Mouse (Mus musculus) R1 (cell line): ENCODE results near the gene Ncor1.
"Not testable (repeated sequence)": the region's sequence is repeated elsewhere in the genome, so short reads cannot be mapped to it uniquely, and the experiment has no call there.

Experiments
- DNase-seq: peaks from one replicate; pipeline ENCODE4 v3.0.0-alpha.2; 2018; ENCODE audit warnings: low read depth, low spot score

Ncor1 gene

DNA sequence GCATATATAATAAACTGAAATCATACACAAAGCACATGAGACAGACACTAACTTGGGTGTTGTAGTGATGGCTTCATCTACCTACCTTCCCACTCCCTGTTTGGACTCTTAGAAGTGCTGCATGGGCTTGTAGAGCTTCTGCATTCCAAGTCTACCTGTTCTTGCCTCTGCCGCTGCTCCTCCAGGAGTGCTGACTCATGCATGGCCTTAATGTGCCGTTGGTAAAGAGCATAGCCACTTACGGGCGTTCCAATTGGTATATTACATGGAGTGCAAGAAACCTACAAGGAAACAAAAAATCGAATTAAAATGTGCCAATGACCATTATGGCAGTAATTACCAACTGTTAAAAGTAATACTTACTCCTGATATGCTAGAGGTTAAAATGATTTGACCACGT lies 91.5 kb downstream of the Ncor1 start:
- peak; percentile 73 for DNase-seq

DNA sequence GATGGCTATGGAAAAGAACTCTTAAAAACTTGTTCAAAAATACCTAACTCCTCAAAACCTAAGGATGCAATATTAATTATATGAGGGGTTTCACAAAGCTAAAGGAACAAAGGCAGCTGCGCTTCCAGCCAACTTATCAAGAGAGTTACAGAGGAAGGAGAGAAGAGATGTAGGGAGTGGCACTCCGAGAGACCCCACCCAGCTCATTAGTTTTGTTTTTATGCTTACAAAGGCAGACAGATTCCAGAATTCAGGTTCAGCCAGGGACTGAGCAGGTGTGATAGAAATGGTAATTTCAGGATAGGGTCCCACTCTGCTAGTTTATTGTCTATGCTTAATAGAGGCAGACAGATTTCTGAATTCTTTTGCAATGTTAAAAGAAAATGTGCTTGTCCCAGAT lies 103.1 kb downstream of the Ncor1 start:
- DNase-seq: peak; percentile 74

DNA sequence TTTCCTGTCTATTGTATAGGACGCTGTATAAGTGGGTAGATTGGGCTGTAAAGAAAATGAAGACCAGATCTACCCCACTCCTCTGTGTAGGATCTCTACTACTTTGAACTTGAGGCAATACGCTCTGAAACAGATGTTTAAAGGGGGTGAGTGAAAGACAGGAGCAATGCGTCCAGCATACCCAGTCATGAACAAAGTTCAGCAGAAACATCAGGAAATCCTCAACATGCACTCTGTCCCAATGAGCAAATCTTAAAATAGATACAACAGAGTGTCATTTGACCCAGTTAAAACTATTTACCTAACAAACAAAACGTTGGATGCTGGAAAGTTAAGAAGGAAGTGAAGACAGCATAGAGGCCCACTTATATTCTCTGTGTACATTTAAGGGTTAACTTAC lies 106.4 kb downstream of the Ncor1 start:
- DNase-seq: no peak

DNA sequence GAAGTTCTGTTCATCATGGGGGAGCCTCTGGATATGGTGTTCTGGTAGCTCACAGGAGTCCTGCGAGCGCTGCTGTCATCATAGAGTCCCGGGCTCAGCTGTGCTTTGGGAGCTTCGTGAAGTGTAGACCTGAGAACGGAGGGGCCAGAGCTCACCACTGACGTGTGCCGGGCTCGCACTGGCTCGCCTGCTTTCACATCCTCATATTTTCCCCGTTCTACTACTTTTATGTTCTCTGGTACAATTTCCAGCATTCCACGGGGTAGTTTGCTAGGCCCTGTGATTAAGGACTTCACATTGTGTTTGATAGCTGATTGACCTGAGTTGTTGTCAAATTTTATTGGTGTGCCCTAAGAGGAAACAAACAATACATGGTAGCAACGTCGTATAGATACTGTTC lies 115.3 kb downstream of the Ncor1 start:
- no peak for DNase-seq

DNA sequence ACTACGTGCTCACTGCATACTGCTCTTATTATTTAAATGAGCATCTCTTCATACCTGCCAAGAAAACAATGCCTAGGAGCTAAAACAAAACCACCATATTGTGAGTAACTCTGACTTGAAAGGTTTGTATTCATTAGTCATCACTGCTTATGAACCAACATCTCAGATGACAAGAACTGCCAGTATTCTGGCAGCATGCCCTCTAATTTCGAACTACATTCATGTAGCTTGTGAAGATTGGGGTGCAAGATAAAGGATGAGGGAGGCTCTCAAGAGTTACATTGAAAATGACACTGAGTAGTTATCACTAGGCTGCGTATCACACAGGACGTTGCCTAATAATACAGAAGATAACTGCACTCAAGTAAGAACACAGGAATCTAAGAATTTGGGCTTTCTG lies 126.1 kb downstream of the Ncor1 start:
- no peak for DNase-seq

DNA sequence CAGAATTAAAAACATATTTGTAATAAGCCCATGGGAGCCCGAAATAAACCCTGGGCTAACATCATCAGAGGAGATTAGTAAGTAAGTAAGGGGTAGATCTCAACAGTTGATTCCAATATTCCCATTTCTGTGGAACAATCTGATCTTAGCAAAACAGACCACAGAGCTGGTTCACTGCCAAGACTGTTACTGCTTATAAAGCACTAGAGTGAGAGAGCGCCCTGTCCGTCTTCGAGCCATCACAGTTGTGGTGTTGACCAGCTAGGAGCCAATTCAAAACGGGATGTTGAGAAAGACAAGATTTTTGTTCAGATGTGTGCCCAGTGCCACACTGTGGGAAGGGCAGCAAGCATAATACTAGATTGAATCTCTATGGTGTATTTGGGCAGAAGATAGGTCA lies 127.2 kb downstream of the Ncor1 start:
- DNase-seq: no peak

DNA sequence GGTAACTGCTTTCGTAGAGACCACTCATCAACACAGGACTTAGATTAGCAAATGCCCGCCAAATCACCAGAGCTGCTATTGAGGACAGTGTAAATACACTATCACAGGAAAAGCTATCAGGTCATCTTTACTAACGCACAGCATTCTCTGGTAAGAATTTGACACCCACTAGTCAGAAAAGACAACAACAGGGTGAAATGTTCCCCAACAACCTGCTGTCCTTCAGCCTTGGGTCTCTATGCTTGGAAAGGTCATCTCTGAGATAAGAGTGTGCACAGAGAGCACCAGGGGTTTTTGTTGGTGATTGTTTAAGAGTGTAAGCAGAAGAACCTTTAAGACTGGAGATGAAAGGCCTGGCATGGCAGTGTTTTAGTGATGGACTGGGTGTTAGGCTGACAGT lies 134.7 kb downstream of the Ncor1 start:
- no peak for DNase-seq

DNA sequence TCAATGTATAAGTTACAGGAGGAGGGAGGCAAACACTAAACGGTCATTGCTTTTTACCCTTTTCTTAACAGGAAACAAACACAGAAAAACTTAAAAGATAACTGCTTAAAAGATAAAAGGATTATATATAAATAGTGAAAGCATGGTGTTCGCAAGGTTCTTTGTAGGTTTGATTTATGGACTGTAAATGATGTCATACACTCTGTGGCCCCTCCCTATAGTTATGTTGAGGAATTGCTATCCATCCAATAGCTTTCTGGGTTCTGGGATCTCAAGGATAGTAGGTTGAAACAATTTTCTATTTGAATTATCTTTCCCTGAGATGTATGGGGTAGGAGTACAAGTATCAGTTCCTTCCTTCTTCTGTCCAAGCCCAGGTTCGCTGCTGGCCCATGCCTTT lies 138.2 kb downstream of the Ncor1 start:
- DNase-seq: no peak

DNA sequence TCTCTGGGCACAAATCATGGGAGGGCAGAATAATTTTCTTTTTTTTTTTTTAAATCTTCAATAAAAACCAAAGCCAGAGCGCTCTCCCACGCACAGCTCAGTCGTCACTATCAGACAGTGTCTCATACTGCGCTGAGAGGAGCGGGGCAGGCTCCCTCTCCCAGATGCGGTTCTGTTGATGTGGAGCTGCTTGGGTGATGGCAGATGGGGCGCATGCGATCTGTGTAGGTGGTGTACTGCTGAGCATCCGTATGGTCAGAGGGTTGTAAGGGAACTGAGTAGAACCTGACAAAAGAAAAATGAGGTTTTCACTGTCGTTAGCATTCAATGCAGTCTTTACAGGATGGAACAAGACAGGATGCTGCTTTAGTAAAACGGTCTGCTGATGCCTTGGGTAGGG lies 140.6 kb downstream of the Ncor1 start:
- no peak for DNase-seq

DNA sequence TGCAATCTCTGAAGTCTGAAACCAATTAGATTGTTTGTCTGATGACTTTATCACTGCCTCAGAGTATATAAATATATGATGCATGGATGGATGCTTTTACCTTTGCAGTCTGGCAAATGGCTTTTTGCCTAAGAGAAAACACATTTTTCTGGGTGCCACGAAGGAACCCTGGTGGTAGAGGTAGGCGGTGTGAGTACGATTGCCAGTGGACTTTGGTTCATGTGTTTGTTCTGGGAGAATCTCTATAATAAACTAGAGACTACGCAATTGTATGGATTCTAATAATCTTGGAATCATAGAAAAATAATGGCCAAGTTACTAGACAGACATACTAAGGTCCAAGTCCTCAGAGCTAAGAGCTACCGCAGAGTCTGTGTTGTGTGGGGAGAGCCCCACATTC lies 143.4 kb downstream of the Ncor1 start:
- no peak for DNase-seq

DNA sequence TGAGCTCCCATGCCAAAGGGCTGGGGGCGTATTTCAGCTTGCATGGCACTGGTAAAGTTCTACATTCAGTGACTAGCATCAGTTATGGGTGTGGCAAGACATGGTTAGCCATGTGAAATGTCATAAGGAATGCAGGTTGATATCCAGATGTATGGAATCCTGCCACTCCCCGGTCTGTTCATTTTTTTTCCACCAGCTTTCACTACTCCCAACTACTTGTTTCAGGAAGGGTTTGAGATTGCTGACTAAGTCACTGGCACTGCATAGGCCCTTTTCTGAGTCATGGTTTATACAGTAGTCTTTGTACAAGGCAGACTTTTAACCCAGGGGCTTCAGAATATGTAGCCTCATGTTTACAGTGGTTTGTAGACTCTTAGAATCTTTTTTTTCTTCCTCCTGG lies 149.0 kb downstream of the Ncor1 start:
- DNase-seq: no peak

DNA sequence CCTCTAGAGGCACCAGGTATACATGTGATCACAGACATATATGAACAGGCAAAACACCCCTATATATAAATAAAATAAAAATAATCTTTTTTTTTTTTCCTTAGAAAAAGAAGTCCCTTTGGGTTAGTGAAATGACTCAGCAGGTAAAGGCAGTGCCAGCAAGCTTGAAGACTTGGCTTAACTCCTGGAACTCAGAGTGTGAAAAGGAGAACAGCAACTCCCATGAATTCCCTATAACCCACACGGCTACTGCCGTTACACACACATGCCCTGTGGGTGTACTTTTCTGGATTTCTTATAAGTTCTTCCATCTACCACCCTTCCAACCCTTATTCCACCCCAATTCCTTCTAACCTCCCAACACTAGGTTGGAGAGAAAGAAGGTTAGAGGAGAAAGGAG lies 152.5 kb downstream of the Ncor1 start:
- DNase-seq: no peak

DNA sequence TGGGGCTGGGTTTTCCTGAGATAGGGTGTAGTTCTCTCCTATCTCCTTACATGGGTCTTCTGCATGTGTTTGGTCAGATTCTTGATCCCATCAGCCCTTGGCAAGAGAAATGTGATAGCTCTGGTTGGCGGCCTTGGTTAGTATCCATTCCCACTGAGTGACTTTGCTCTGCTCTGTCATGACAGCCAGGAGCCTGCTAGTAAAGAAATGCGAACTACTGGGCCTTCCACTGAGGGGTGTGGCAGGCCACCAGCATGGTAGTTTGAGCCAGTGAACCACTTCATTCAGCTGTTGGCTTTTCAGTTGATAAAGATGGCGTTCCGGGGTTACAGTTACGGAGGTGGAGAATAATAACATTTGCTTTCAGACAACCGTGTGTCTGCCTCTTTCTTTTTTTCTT lies 159.5 kb downstream of the Ncor1 start:
- peak; percentile 28 for DNase-seq

DNA sequence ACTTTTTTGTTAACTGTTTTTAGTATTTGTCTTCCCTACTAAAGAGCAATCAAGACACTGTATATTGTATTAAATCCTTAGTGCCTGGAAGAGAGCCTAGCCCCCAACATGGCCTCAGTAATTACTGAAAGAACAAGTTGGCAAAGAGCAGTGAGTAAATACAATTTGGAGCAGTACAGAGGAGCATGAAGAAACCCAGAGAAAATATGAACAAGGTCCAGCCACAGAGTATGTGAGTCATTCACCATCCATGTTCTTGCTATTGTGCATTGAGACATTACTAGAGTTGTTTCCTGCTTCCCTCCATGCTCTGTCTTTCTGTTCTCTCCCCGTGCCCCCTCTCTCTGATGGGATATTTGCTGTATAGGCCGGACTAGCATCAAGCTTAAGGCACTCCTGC lies 164.2 kb downstream of the Ncor1 start:
- no peak for DNase-seq

DNA sequence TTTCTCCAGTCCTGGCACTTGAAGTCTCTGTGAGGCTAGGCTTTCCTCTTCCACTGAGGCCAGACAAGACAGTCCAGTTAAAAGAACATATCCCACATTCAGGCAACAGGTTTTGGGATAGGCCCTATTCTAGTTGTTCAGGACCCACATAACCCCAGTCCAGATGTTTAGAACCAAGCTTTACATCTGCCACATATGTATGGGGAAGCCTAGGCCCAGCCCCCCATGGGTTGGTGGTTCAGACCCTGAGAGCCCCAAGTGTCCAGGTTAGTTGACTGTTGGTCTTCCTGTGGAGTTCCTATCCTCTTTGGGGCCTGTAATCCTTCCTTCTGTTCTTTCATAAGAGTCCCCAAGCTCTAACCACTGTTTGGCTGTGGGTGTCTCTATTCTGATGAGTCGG lies 170.6 kb downstream of the Ncor1 start:
- DNase-seq: no peak

DNA sequence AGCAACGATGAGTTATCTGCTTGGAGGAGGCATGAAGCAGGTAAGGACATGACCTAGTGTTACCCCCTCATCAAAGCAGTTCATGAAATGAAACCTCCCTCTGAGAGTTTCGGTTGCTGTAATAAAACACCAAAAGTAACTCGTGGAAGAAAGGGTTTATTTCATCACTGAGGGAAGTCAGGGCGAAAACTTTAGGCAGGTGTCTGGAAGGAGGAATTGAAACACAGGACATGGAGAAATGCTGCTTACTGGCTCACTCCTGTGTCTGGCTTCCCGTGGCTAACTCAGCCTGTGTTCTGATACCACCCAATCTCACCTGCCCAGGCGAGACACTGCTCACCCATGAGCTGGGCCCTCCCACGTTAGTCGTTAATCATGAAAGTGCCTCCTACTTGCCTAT lies 173.3 kb downstream of the Ncor1 start:
- DNase-seq: no peak

DNA sequence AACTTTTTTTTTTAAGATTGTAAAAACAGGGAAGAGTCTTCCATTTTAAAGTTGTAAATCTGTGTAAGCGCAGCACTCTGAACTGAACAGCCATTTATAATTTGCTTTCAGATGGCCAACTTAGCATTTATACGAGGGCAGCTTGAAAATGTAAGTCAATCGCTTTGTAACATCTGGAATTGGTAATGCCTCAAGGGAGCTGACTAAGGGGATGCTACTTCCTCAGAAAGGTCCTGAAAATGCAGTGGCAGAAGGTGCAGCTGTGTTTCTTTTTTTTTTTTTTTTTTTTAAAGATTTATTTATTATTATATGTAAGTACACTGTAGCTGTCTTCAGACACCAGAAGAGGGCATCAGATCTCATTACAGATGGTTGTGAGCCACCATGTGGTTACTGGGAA lies 174.3 kb downstream of the Ncor1 start:
- not testable (repeated sequence) for DNase-seq

DNA sequence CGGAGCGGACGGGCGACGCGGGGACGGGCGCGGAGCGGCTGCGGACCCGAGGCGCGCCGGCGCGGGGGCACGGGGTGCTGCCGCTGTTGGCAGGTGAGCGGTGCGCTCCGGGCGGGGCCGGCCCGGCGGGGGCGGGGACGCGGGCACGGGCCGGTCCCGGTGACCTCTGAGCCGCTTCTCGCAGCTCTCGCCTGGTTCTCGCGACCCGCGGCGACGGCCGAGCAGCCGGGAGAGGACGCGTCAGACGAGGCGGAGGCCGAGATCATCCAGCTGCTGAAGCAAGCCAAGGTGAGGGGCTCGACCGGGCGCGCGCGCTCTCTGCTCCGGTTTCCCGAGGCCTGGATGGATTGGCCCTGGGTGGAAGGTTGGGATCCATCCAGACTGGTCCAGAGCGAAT lies 176.7 kb downstream of the Ncor1 start:
- peak; percentile 69 for DNase-seq

DNA sequence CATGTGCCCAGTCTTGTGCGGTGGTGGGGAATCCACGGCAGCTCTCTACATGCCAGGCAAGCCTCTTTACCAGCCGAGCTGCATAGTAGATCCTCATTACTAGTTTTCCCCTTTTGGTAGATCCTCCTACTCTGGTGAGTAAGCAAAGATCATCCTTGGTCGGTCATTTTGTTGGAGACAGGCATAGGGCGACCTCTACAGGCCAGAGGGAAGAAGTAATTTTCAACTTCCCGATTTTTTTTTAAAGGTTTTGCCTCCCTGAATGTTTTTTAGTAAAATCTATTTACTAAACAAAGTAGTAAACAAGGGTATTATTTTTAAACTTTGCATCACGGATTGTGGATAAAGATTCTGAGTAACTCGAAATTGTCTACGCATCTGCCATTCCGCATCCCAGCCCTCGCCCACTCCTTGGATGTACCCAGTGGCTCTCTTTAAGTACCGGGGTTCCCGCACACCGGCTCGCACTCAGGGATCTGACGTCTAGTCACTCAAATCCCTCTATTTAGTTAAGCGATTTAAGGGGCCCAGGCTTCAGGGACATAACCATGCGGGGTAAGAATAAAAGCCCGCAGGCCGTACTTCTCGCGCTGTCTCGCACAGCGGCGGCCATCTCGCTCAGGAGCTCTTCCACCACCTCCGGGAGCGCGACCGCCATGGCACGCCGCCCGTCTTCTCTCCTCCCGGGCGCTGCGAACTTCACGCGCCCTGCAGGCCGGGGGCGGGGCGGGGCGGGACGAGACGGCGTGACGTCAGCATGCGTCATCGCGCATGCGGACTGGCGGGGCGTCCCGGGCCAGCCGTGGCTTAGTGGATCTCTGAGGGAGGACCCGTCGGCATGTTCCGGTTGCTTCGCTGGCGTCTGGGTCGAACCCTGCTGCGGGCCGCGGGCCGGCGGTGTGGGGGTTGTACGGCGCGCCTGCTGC lies 177.4 kb downstream of the Ncor1 start, which contains the start of the genes Zswim7 and Ttc19:
Gene Zswim7, minus strand, starts transcription at position 701 of the 926 bp plus-strand sequence.
Gene Ttc19, plus strand, starts transcription at position 799 of the 926 bp plus-strand sequence.
- peak; percentile 93 for DNase-seq

DNA sequence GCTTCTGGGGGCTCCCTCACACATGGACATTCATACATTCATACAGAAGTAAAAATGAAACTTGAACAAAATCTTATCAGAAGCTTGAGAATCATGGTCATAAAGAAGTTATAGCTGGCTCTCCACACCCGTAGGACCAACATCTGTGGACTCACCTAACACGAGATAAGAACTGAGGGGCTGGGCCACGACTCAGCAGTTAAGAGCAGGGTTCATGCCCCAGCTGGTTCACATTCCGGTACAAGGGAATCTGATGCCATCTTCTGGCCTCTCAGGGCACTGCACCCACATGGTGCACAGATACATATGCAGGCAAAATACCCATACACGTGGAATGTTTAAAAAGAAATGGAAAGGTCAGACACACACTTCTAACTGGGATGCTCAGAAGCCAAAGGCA lies 180.3 kb downstream of the Ncor1 start:
- DNase-seq: peak; percentile 86

DNA sequence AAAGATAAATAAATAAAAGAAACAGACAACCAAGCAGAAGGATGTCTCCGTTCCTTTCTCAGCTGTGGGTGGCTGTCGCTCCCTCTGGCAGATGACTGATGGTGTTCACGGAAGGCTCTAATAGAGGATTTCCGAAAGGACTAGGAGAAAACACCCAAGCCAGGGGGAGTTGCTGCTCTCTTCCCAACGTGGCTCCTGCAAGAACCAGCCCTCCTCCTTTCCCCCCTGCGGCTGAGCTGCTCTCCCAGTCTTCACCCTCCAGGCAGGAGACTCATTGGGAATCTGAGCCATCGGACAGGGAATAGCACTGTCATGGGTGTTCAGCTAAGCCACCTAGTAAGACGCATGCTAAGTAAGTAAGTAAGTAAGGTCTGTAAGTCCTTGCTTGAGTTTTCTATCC lies 181.3 kb downstream of the Ncor1 start:
- DNase-seq: peak; percentile 38

DNA sequence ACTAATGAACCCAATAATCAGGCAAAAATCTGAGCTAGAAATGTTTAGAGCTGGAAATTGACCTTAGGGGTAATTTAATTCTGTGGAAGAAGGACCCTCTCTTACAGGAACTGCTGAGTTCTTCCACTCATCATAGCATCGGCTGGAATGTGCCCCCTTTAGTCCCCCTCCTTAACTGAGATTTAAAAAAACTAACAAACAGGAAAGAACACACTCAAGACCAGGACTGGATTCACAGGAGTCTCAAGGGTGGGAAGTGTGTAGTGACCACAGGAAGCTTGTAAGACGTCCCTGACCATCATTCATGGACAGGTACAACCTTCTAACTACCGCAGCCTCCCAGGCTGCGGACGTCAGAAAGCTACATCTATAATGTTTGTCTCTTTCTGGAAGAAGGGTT lies 187.5 kb downstream of the Ncor1 start:
- no peak for DNase-seq

DNA sequence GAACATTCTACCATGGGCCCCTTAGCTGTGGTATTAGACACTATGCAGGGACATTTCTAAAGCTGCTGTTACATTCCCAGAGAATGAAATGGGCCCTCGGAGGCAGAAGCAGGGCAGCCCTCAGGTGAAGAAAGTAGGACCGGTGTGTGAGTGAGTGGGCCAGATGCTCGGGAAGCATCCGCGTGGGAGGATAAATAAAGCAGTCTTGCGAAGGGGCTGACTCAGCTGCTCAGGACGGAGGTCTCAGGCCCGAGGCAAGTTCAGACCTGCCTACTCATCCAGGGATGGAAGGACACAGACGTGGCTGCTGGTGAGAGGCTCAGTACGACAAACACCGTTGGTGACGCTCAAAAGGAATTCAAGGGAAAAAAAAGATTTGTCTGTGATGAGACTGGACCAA lies 189.2 kb downstream of the Ncor1 start:
- peak; percentile 21 for DNase-seq

DNA sequence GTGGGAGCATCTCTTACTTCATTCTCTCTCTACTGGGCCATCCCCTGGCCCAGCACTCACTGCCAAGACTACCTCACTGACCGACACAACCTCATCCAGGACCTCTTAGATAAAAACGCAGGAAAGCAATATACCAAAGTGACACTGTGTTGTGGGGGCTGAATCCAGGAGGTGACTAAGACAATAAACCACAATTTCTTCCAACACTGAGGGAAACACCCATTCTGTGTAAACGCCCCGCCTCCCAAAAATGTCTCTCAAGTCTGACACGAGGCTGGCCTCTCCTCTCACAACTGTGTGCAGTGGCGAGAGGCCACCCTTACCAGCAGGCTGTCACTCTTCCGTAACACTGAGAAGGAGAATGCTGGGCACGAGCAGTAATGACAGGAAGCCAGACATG lies 190.0 kb downstream of the Ncor1 start:
- no peak for DNase-seq
